ENCODE assay signal across 8 mouse cellular contexts in genomic region chr10:81140717-81141454, GRCm38 (mm10). TPM values are rescaled to one million over a fixed set of nuclear protein-coding genes. Genes with fewer than 3 reads are reported as not detected.
A peak's percentile ranks its signal among the peaks of the same experiment; 100 is the strongest.
DNase-seq lines count a peak whose midpoint lies in the region; ATAC-seq lines count a peak whose summit lies in the region.

No protein-coding gene starts in this region.

- no peak for ATAC-seq in neural tube, embryonic 11.5 days (ENCODE audit: insufficient read depth, low FRiP score, low TSS enrichment)
- ATAC-seq in forebrain, embryonic 13.5 days = no peak
- ATAC-seq in intestine, embryonic 16.5 days = peak; percentile 10

- no peaks in the 10 kb centered on the region for H3K9me3 ChIP-seq in neural tube, embryonic 11.5 days (ENCODE audit: control insufficient read depth, low read length)
- H3K9me3 ChIP-seq in forebrain, embryonic 13.5 days (replicated peaks) = no peaks in the 10 kb centered on the region
- H3K9me3 ChIP-seq in intestine, embryonic 16.5 days (ENCODE audit: control insufficient read depth, low read length) = no peaks in the 10 kb centered on the region

- peaks cover 31% of the 10 kb centered on the region for H3K4me1 ChIP-seq in neural tube, embryonic 11.5 days (ENCODE audit: control insufficient read depth, insufficient read depth, low read length)
- peaks cover 48% of the 10 kb centered on the region for H3K4me1 ChIP-seq in forebrain, embryonic 13.5 days
- H3K4me1 ChIP-seq in intestine, embryonic 16.5 days (ENCODE audit: control insufficient read depth, insufficient read depth, low read length) = peaks cover 48% of the 10 kb centered on the region

- H3K27ac ChIP-seq in neural tube, embryonic 11.5 days (ENCODE audit: low read depth, low read length) = no peak overlapping the region
- H3K27ac ChIP-seq in forebrain, embryonic 13.5 days = no peak overlapping the region
- H3K27ac ChIP-seq in intestine, embryonic 16.5 days (ENCODE audit: low read length) = peak overlapping the region; percentile 94

- peaks cover 17% of the 10 kb centered on the region for H3K36me3 ChIP-seq in neural tube, embryonic 11.5 days (ENCODE audit: control insufficient read depth, insufficient read depth, low read length)
- H3K36me3 ChIP-seq in forebrain, embryonic 13.5 days (ENCODE audit: poor library complexity, severe bottlenecking) = peaks cover 26% of the 10 kb centered on the region
- peaks cover 20% of the 10 kb centered on the region for H3K36me3 ChIP-seq in intestine, embryonic 16.5 days (ENCODE audit: control insufficient read depth, insufficient read depth, low read length)

- H3K9ac ChIP-seq in neural tube, embryonic 11.5 days (ENCODE audit: low read length) = peak overlapping the region; percentile 28
- peak overlapping the region; percentile 40; the same call in 1 of the 2 replicates for H3K9ac ChIP-seq in forebrain, embryonic 13.5 days
- peak overlapping the region; percentile 88 for H3K9ac ChIP-seq in intestine, embryonic 16.5 days (ENCODE audit: low read depth, low read length)

- WGBS in neural tube, embryonic 11.5 days = 65% methylated on average over 10 of the region's 10 CpGs
- 80% methylated on average over 10 of the region's 10 CpGs for WGBS in forebrain, embryonic 13.5 days
- WGBS in intestine, embryonic 16.5 days = 40% methylated on average over 10 of the region's 10 CpGs

- no peak overlapping the region for H3K4me3 ChIP-seq in neural tube, embryonic 11.5 days (ENCODE audit: low read depth, low read length)
- H3K4me3 ChIP-seq in forebrain, embryonic 13.5 days = peak overlapping the region; percentile 0; the same call in 1 of the 2 replicates
- H3K4me3 ChIP-seq in intestine, embryonic 16.5 days (ENCODE audit: low read length) = peak overlapping the region; percentile 90

- peaks cover 2% of the 10 kb centered on the region for H3K27me3 ChIP-seq in neural tube, embryonic 11.5 days (ENCODE audit: control insufficient read depth, insufficient read depth, low read length)
- H3K27me3 ChIP-seq in forebrain, embryonic 13.5 days = peaks cover 1% of the 10 kb centered on the region
- H3K27me3 ChIP-seq in intestine, embryonic 16.5 days (replicated peaks; ENCODE audit: control insufficient read depth, insufficient read depth, low read length) = no peaks in the 10 kb centered on the region

- H3K4me2 ChIP-seq in neural tube, embryonic 11.5 days (ENCODE audit: low read depth) = peak overlapping the region; percentile 20; the same call in 1 of the 2 replicates
- peak overlapping the region; percentile 27 for H3K4me2 ChIP-seq in forebrain, embryonic 13.5 days
- H3K4me2 ChIP-seq in intestine, embryonic 16.5 days (ENCODE audit: low read depth, low read length) = peak overlapping the region; percentile 63

- no peak for DNase-seq in neural tube, embryonic 11.5 days (ENCODE audit: low spot score)
- DNase-seq in neural tube, embryonic 10.5 days (ENCODE audit: extremely low spot score, low spot score) = no peak
- DNase-seq in lung, postnatal 10 days = peak; percentile 68
- DNase-seq in urinary bladder, postnatal 10 days (ENCODE audit: low spot score) = no peak
- DNase-seq in layer of hippocampus, adult 8-10 months (ENCODE audit: low spot score in 2 of 2) = no peak
- no peak for DNase-seq in embryo, embryonic 10 days (ENCODE audit: low spot score)

RNA-seq across cellular contexts. Expression of gene Zbtb7a, which starts 5.9 kb away (rescaled TPM):
- polyA plus RNA-seq in neural tube, embryonic 11.5 days (2014; fragmentation: Nextera tagmentation; extraction: Ambion mirVana) = 7.1 and 8.8 TPM in 2 replicates
- polyA plus RNA-seq in forebrain, embryonic 13.5 days (2015; fragmentation: Nextera tagmentation; extraction: Ambion mirVana) = 10.4 and 10.6 TPM in 2 replicates
- 46.2 and 47.4 TPM in 2 replicates for polyA plus RNA-seq in intestine, embryonic 16.5 days (2015; fragmentation: Nextera tagmentation; extraction: Ambion mirVana)
- 100 to 1,000 TPM in 3 of 4 experiments, 10 to 100 TPM in 1; 94.8 to 118 (median 103) TPM for total RNA-seq in layer of hippocampus, adult 8-10 months (2022)

RNA-seq across cellular contexts. Expression of gene Pias4, which starts 26.8 kb away (rescaled TPM):
- polyA plus RNA-seq in neural tube, embryonic 11.5 days (2014; fragmentation: Nextera tagmentation; extraction: Ambion mirVana) = 68.3 and 68.4 TPM in 2 replicates
- polyA plus RNA-seq in forebrain, embryonic 13.5 days (2015; fragmentation: Nextera tagmentation; extraction: Ambion mirVana) = 54.2 and 57.0 TPM in 2 replicates
- 52.5 and 54.4 TPM in 2 replicates for polyA plus RNA-seq in intestine, embryonic 16.5 days (2015; fragmentation: Nextera tagmentation; extraction: Ambion mirVana)
- total RNA-seq in layer of hippocampus, adult 8-10 months (2022) = 10 to 100 TPM; 27.0 to 35.1 (median 31.7) TPM

RNA-seq across cellular contexts. Expression of gene Map2k2, which starts 35.2 kb away (rescaled TPM):
- polyA plus RNA-seq in neural tube, embryonic 11.5 days (2014; fragmentation: Nextera tagmentation; extraction: Ambion mirVana) = 212 and 240 TPM in 2 replicates
- 200 and 211 TPM in 2 replicates for polyA plus RNA-seq in forebrain, embryonic 13.5 days (2015; fragmentation: Nextera tagmentation; extraction: Ambion mirVana)
- polyA plus RNA-seq in intestine, embryonic 16.5 days (2015; fragmentation: Nextera tagmentation; extraction: Ambion mirVana) = 214 and 225 TPM in 2 replicates
- 100 to 1,000 TPM; 131 to 151 (median 135) TPM for total RNA-seq in layer of hippocampus, adult 8-10 months (2022)

RNA-seq across cellular contexts. Expression of gene Eef2, which starts 35.5 kb away (rescaled TPM):
- polyA plus RNA-seq in neural tube, embryonic 11.5 days (2014; fragmentation: Nextera tagmentation; extraction: Ambion mirVana) = 463 and 504 TPM in 2 replicates
- polyA plus RNA-seq in forebrain, embryonic 13.5 days (2015; fragmentation: Nextera tagmentation; extraction: Ambion mirVana) = 555 and 583 TPM in 2 replicates
- 526 and 531 TPM in 2 replicates for polyA plus RNA-seq in intestine, embryonic 16.5 days (2015; fragmentation: Nextera tagmentation; extraction: Ambion mirVana)
- total RNA-seq in layer of hippocampus, adult 8-10 months (2022) = 100 to 1,000 TPM; 820 to 960 (median 855) TPM

RNA-seq across cellular contexts. Expression of gene Dapk3, which starts 41.9 kb away (rescaled TPM):
- polyA plus RNA-seq in neural tube, embryonic 11.5 days (2014; fragmentation: Nextera tagmentation; extraction: Ambion mirVana) = 56.4 and 58.6 TPM in 2 replicates
- polyA plus RNA-seq in forebrain, embryonic 13.5 days (2015; fragmentation: Nextera tagmentation; extraction: Ambion mirVana) = 43.5 and 47.7 TPM in 2 replicates
- polyA plus RNA-seq in intestine, embryonic 16.5 days (2015; fragmentation: Nextera tagmentation; extraction: Ambion mirVana) = 15.4 and 47.6 TPM in 2 replicates
- total RNA-seq in layer of hippocampus, adult 8-10 months (2022) = 10 to 100 TPM; 57.1 to 69.8 (median 65.7) TPM

Comparison
In these comparisons a context has a peak if more than half of its experiments do, and no peak if none do; other contexts are left out.
1. H3K9ac ChIP-seq: peak in every context shown above with its lines; median percentile 88 in intestine, embryonic 16.5 days; 40 in forebrain, embryonic 13.5 days; 28 in neural tube, embryonic 11.5 days.